Mouse (Mus musculus): ENCODE results near the gene Eri3. TPM values are rescaled to one million over a fixed set of nuclear protein-coding genes. Genes with fewer than 3 reads are reported as not detected.

Eri3 gene
- polyA plus RNA-seq, 1 experiment = 141 TPM

GRCm38 (mm10) chr4:117599986-117600565 lies 49.9 kb downstream of the Eri3 start:
- no peak overlapping the region for H3K27ac ChIP-seq (ENCODE audit: insufficient read depth, low read length)

GRCm38 (mm10) chr4:117601338-117601776 lies 51.2 kb downstream of the Eri3 start:
- H3K4me1 ChIP-seq (ENCODE audit: control insufficient read depth, insufficient read depth, low read length) = peaks cover 15% of the 10 kb centered on the region
- no peak overlapping the region for H3K27ac ChIP-seq (ENCODE audit: insufficient read depth, low read length)
- no peak for DNase-seq
- WGBS = 38% methylated on average over 5 of the region's 5 CpGs
- TF ChIP-seq POLR2A (IDR thresholded peaks at IDR 0.05; ENCODE audit: borderline replicate concordance, insufficient read depth, low read length) (no peak), CTCF (IDR thresholded peaks at IDR 0.05; ENCODE audit: borderline replicate concordance, insufficient read depth, low read depth, low read length) (no peak)
- H3K4me3 ChIP-seq (replicated peaks; ENCODE audit: insufficient read depth, low read depth, low read length) = no peak overlapping the region
- H3K27me3 ChIP-seq (ENCODE audit: control insufficient read depth, insufficient read depth, low read length) = no peaks in the 10 kb centered on the region

More at GRCm38 (mm10) chr4:117599986-117600565, 49.9 kb downstream of the Eri3 start:
- WGBS = 57% methylated on average over 7 of the region's 7 CpGs
- Histone ChIP-seq H3K27me3 (ENCODE audit: control insufficient read depth, insufficient read depth, low read length) (no peaks in the 10 kb centered on the region), H3K4me1 (ENCODE audit: control insufficient read depth, insufficient read depth, low read length) (peaks cover 7% of the 10 kb centered on the region), H3K4me3 (replicated peaks; ENCODE audit: insufficient read depth, low read depth, low read length) (no peak overlapping the region)
- no peak for TF ChIP-seq CTCF (IDR thresholded peaks at IDR 0.05; ENCODE audit: borderline replicate concordance, insufficient read depth, low read depth, low read length)
- no peak for TF ChIP-seq POLR2A (IDR thresholded peaks at IDR 0.05; ENCODE audit: borderline replicate concordance, insufficient read depth, low read length)
- DNase-seq = no peak

GRCm38 (mm10) chr4:117605099-117605953 lies 55.2 kb downstream of the Eri3 start:
- TF ChIP-seq CTCF (IDR thresholded peaks at IDR 0.05; ENCODE audit: borderline replicate concordance, insufficient read depth, low read depth, low read length) (no peak), POLR2A (IDR thresholded peaks at IDR 0.05; ENCODE audit: borderline replicate concordance, insufficient read depth, low read length) (no peak)
- Histone ChIP-seq H3K4me3 (replicated peaks; ENCODE audit: insufficient read depth, low read depth, low read length) (no peak overlapping the region), H3K27me3 (ENCODE audit: control insufficient read depth, insufficient read depth, low read length) (no peaks in the 10 kb centered on the region), H3K27ac (ENCODE audit: insufficient read depth, low read length) (no peak overlapping the region), H3K4me1 (ENCODE audit: control insufficient read depth, insufficient read depth, low read length) (peaks cover 32% of the 10 kb centered on the region)
- WGBS = 66% methylated on average over 16 of the region's 16 CpGs
- DNase-seq = peak; percentile 52

GRCm38 (mm10) chr4:117605954-117606227 lies 55.7 kb downstream of the Eri3 start:
- DNase-seq = no peak
- TF ChIP-seq CTCF (IDR thresholded peaks at IDR 0.05; ENCODE audit: borderline replicate concordance, insufficient read depth, low read depth, low read length) (no peak), POLR2A (IDR thresholded peaks at IDR 0.05; ENCODE audit: borderline replicate concordance, insufficient read depth, low read length) (no peak)
- Histone ChIP-seq H3K27ac (ENCODE audit: insufficient read depth, low read length) (no peak overlapping the region), H3K27me3 (ENCODE audit: control insufficient read depth, insufficient read depth, low read length) (no peaks in the 10 kb centered on the region), H3K4me3 (replicated peaks; ENCODE audit: insufficient read depth, low read depth, low read length) (no peak overlapping the region), H3K4me1 (ENCODE audit: control insufficient read depth, insufficient read depth, low read length) (peaks cover 32% of the 10 kb centered on the region)
- 69% methylated on average over 1 of the region's 1 CpGs for whole genome bisulfite sequencing

GRCm38 (mm10) chr4:117606831-117607610 lies 56.9 kb downstream of the Eri3 start:
- TF ChIP-seq CTCF (IDR thresholded peaks at IDR 0.05; ENCODE audit: borderline replicate concordance, insufficient read depth, low read depth, low read length) (no peak), POLR2A (IDR thresholded peaks at IDR 0.05; ENCODE audit: borderline replicate concordance, insufficient read depth, low read length) (no peak)
- 12% methylated on average over 5 of the region's 5 CpGs for WGBS
- DNase-seq = peak; percentile 34 to 51
- Histone ChIP-seq H3K4me1 (ENCODE audit: control insufficient read depth, insufficient read depth, low read length) (peaks cover 32% of the 10 kb centered on the region), H3K27me3 (ENCODE audit: control insufficient read depth, insufficient read depth, low read length) (no peaks in the 10 kb centered on the region), H3K27ac (ENCODE audit: insufficient read depth, low read length) (no peak overlapping the region), H3K4me3 (replicated peaks; ENCODE audit: insufficient read depth, low read depth, low read length) (no peak overlapping the region)

- WGBS = 24% methylated on average over 9 of the region's 9 CpGs
- H3K27ac ChIP-seq (ENCODE audit: insufficient read depth, low read length) = no peak overlapping the region
- H3K27me3 ChIP-seq (ENCODE audit: control insufficient read depth, insufficient read depth, low read length) = no peaks in the 10 kb centered on the region
- H3K4me1 ChIP-seq (ENCODE audit: control insufficient read depth, insufficient read depth, low read length) = peaks cover 32% of the 10 kb centered on the region
- H3K4me3 ChIP-seq (replicated peaks; ENCODE audit: insufficient read depth, low read depth, low read length) = no peak overlapping the region
- TF ChIP-seq POLR2A (IDR thresholded peaks at IDR 0.05; ENCODE audit: borderline replicate concordance, insufficient read depth, low read length) (no peak), CTCF (IDR thresholded peaks at IDR 0.05; ENCODE audit: borderline replicate concordance, insufficient read depth, low read depth, low read length) (no peak)
- peak; percentile 37 to 44 for DNase-seq
These were observed 58.1 kb downstream of the Eri3 start for GRCm38 (mm10) chr4:117608265-117608664.

- Histone ChIP-seq H3K4me3 (replicated peaks; ENCODE audit: insufficient read depth, low read depth, low read length) (no peak overlapping the region), H3K4me1 (ENCODE audit: control insufficient read depth, insufficient read depth, low read length) (peaks cover 31% of the 10 kb centered on the region), H3K27me3 (ENCODE audit: control insufficient read depth, insufficient read depth, low read length) (no peaks in the 10 kb centered on the region), H3K27ac (ENCODE audit: insufficient read depth, low read length) (no peak overlapping the region)
- DNase-seq = no peak
- 83% methylated on average over 7 of the region's 7 CpGs for WGBS
- TF ChIP-seq CTCF (IDR thresholded peaks at IDR 0.05; ENCODE audit: borderline replicate concordance, insufficient read depth, low read depth, low read length) (no peak), POLR2A (IDR thresholded peaks at IDR 0.05; ENCODE audit: borderline replicate concordance, insufficient read depth, low read length) (no peak)
These were observed 59.3 kb downstream of the Eri3 start for GRCm38 (mm10) chr4:117609371-117610039.

Data from cerebellum, adult 2 months (tissue).